Mouse (Mus musculus): ENCODE results near the gene Sgms2. TPM values are rescaled to one million over a fixed set of nuclear protein-coding genes. Genes with fewer than 3 reads are reported as not detected.
A peak's percentile ranks its signal among the peaks of the same experiment; 100 is the strongest.

The Sgms2 gene
- total RNA-seq, 2 experiments from 2014 or later = 1.9 TPM

DNA sequence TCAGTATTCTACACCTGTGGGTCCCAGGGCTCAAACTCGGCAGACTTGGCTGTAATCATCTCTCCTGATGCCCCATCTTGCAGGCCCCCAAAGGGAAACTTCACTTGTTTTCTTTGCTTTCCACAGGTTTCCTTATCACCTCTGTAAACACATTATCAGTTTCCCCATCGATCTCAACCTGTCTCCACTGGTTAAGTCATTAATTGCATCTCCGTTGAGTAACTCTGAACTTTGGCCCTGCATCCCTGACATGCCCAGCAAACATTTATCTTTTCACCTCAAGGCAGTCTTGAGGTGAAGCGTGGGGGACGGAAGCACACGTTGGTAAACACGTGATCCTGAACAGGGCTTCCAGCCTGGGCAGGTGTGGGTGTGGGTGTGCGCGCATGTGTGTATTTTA lies 178.9 kb downstream of the Sgms2 start:
- no peak for DNase-seq (ENCODE audit: low spot score)

DNA sequence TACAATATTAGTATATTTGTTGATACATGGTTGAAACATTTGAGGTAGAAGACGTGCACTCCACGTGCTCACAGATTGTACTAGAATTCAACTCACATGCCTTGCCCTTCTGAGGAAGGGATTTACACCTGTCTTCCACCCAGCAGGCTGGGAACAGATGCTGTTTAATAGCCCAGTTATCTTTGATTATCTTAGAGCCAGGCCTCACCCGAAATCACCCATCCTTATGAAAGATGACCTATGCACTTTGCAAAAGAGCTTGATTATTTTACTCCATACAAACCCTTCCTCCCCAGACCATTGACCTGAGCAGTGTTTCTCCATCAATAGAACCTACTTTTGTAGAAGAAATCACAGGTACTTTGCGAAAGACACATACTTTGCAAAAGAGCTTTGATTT lies 180.6 kb downstream of the Sgms2 start:
- no peak for DNase-seq (ENCODE audit: low spot score)

DNA sequence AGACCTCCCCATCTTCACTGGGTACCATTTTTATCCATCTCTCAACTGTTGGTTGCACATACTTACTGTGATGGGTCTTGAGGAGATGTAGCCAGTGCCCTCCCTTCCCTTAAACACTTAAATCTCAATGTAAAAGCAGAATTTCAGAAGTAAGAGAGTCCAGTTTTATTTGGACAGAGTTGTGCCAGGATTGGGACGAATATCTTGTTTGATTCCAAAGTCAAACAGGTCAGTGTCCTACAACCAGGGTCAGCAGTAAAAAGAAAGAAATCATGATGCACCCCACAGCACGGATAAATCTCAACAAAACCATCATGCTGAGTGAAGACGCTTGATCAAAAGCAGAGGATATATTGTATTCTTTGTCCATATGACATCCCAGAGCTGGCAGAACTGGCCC lies 183.4 kb downstream of the Sgms2 start:
- no peak for DNase-seq (ENCODE audit: low spot score)

DNA sequence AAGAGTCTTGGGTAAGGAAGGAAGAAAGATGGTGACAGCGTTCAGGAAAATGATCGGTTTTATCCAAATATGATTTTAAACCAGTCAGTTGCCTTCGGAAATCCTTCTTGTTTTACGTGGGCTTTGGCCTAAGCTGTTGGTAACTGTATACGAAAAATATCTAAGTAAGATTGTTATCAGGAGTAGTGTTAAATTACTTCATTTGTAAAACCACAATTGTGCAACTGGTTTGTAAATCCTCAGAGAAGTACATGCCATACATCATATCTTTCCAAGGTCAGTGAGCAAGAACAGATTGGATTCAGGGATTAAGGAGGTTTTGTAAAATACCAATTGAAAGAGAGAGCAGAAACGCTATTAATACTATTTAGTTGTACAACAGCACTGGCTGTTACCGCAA lies 185.0 kb downstream of the Sgms2 start:
- DNase-seq (ENCODE audit: low spot score) = no peak

DNA sequence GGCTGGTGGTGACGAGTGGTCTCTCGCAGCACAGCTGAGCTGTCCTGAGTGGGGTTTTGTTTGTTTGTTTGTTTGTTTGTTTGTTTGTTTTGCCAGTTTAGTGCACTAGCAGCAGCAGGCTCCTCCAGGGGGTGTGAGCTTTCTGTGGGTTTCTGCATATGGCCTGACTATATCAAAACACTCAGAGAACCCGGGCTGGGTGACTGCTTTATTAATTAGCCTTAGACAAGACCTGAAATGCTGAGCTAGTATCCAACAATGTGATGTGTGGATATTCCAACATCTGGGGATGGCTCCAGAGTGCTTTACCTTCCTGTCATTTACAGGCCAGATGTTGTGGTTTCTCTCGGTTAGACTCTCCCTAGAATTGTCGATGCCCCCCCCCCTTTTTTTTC lies 187.9 kb downstream of the Sgms2 start:
- no peak for DNase-seq (ENCODE audit: low spot score)

DNA sequence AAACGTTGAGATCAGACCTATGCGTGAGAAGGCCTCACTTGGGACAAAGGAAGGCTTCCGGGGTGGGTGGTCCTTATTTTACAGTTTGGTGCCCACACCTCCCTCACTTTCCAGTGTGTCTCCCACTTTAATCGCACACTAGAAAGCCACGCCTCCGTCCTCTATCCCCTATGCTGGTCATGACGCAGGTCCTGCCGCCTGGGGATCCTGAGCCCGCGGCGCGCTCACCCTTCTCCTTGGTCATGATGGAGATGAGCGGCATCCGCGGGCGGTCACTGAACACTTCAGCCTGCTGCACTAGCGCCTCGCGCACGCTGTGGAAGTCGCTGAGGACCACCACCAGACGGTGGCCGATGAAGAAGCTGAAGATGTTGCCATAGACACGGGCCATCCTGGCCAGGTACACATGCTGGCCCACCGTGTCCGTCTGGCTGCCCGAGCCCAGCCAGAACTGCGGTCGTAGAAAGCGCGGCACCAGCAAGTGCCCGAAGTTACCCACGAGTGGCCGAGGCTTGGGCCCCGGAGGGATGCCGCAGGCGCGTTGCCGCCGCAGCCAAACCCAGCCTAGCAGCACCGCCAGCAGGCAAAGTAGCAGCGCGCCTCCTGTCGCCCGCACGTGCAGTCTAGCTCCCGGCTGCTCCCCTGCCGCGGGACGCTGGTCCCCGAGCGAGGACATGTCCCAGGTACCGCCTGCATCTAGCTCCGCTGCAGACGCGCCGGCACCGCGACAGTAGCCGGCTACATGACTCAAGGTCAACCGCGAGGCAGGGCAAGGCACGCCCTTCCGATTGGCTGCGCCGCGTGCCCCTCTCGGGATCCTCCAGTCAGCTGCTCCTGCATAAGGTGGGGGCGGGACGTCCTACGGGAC lies 188.5 kb downstream of the Sgms2 start, which contains the start of gene Cyp2u1:
Cyp2u1 (minus strand) TSS at position 776 of the 868 bp plus-strand sequence.
- peak; percentile 92 for DNase-seq (ENCODE audit: low spot score)

DNA sequence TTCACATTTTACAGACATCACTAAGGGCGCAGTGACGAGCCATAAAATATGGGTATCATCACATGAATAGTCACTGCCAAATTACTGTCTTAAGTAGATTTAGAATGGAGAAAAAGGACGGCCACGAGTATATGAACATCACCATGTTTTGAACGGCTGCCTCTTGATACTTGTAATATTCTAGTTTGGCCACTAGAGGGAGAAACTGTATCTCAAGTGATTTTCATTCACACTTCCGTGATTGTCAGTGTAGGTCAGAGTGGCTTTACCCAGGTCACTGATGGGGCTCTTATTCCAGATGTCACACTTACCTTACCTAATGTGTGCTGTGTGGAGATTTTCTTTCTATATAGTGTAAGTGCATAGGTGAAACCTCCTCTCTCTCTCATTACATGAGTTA lies 191.3 kb downstream of the Sgms2 start:
- DNase-seq (ENCODE audit: low spot score) = peak; percentile 24

DNA sequence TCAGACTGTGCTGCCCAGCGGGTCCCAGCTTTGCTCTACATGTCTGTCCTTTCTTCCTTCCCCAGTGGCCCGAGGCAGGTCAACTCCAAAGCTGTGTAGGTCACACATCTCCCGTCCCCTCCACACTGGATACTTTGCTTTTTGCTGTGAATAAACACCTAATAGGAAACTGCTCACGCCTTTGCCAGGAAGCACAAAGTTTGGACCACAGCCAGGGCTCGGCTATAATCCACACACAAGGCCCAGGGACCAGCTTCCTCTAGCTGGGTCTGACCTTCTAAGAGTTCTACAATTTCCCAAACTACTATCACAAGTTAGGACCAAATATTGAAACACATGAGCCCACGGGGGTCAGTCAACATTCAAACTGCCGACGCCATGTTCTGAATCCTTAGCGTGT lies 192.1 kb downstream of the Sgms2 start:
- DNase-seq (ENCODE audit: low spot score) = no peak

DNA sequence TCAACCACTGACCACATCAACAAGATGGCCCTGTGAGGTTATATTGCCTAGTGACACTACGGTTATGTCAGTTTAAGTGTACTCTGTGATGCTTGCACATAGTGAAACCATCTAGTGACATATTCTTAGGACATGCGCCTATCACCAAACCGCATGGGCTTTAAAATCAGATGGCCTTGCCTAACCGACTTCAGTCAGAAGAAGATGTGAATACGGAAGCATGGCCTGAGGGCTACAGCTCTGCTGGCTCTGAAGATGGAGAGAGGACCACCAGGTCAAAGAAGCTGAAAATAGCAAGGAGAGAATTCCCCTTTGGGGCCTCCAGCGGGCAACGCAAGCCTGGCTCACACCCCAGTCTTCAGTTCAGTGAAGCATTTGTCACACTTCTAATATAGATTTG lies 194.3 kb downstream of the Sgms2 start:
- no peak for DNase-seq (ENCODE audit: low spot score)

DNA sequence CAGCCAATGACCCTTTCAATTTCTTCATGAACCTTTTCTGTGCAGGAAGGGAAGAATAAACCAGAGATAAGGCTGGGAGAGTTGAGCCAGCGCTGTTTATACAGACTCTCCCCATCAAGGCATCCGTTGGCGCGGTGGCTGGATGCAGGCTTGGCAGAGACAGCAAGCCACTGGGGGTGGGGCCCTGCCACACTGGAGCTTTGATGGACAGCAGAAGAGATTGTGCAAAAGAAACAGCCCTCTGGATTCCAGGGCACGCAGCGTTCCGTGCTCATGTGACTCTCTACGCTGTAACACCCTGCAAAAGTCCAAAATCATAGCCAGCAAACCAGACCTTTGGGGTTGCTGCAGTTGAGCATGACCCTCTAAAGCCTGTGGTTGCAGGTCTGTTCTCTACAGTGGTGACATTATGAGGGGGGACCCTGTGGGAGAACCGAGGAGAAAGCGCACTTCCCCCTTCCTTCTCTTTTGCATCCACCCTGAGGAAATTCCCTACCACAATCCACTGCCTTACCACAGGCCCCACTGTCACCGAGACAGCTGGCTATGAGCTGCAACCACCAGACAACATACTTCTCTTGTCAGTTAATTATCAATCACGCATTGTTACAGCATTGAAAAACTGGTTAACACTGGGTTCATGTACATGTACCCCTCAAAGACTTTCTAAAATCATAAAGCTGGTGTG lies 195.6 kb downstream of the Sgms2 start:
- DNase-seq (ENCODE audit: low spot score) = no peak

DNA sequence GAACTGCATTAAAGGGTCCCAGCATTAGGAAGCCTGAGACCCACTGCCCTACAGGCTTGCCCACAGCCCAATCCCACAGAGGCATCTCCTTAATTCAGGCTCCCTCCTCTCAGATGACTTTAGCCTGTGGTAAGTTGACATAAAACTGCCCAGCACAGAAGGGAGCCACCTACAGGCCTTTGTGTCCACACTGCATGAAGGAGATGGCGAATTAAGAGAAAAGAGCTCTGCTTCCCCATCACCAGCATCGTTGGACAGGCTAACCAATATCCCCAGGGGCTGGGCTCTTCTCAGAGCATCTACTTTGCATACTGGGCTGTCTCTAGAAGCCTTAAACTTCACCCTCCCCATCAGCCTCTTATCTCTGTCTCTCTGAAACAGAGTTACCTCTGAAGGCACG lies 196.7 kb downstream of the Sgms2 start:
- no peak for DNase-seq (ENCODE audit: low spot score)

DNA sequence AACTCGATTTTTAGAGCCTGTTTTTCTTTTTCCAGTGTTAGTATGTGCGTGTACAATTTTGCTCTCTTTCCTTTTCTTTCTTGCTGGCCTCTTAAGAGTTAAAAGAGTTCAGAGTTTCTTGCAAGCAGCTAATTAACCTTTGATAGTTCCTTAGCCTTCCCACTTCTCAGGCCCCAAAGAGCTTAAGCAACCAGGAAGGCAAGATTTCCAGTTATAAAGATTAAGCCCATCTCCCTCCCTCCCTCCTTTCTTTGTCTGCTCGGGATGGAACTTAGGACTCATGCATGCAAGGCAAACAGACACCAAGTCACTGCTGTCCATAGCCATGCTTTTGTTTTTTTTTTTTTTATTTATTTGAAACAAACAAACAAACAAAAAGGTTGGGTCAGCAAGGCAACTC lies 198.3 kb downstream of the Sgms2 start:
- no peak for DNase-seq (ENCODE audit: low spot score)

DNA sequence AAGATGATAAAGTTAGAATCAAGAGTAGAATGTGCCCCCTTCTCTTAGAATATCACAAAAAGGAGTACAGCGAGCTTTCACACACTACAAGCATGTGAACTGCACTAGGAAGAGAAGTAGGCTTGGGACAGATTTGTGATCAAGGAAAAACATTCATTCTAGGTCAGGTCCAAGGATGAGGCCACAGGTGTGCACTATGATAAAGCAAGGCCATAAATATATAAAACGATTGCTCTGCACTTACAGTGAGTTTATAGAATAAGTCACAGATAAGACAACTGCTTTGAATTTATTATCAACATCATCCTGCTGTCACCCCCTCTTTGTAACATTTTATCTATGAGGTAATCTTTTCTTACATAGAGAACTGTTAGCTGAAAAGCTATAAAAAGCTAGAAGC lies 198.9 kb downstream of the Sgms2 start:
- no peak for DNase-seq (ENCODE audit: low spot score)

DNA sequence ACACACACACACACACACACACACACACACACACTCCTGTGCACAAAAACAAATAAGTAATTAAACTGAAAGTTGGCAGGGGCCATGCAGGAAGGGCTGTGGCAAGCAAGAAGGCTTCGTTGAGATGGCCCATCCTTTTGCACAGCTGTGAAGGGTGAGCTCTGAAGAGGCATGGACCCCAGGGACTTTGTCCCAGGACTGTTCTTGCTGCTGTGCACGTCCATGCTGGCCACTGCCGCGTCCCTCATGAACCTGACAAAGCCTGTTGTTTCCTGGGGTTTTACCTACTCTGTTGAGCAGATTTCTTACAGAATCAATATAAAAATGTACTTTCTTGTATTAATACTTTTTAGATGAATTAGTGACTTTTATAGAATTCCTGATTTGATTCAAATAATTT lies 199.3 kb downstream of the Sgms2 start:
- DNase-seq (ENCODE audit: low spot score) = no peak

DNA sequence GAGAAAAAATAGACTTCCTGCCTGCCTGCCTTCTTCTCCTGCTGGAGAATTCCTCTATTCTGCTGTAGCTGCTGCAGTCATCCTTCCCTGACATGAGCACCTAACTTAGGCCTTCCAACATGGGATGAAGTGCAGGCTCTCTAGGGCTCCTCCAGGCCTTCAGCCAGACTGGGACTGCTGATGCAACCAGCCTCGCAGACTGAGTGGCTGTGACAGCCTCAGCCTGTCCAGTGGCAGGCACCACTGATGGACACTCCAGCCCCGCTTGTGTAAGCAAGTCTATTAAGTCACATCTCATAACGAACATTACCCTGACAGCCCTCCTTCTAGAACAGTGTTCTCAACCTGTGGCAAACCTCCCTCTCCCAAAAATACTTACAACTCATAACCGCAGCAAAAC lies 217.1 kb downstream of the Sgms2 start:
- DNase-seq (ENCODE audit: low spot score) = no peak

DNA sequence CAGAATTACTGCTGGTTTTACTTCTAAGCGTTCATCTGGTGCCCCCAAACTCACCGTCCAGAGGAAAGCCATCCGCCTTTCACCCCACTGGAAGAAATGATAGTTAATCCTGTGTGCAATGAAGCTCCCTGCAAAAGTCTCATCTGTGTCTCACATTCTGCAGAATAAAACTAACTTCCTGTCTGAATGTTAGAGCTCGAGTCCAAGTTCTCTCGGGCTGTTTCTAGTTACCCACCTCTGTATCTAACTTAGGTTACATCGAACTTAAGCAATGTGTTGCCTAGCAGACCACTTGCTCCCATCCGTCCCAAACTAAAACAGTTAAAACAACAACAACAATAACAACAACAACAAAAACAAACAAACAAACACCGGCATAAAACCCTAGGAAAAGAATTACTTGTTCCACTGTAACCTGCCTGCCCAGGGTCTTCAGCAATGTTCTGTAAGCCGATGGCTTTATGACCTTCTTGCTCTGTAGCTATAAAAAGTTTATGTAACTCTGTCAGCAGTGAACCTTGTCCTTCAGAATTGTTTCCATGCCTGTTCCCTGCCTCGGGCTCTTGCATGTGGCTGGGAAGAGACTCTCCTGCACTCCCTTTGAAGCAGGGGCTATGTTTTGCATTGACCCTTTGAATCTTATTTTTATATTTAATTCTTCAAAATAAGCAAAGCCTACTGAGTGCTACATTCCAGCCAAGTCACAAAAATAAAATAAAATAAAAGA lies 218.7 kb downstream of the Sgms2 start:
- no peak for DNase-seq (ENCODE audit: low spot score)

DNA sequence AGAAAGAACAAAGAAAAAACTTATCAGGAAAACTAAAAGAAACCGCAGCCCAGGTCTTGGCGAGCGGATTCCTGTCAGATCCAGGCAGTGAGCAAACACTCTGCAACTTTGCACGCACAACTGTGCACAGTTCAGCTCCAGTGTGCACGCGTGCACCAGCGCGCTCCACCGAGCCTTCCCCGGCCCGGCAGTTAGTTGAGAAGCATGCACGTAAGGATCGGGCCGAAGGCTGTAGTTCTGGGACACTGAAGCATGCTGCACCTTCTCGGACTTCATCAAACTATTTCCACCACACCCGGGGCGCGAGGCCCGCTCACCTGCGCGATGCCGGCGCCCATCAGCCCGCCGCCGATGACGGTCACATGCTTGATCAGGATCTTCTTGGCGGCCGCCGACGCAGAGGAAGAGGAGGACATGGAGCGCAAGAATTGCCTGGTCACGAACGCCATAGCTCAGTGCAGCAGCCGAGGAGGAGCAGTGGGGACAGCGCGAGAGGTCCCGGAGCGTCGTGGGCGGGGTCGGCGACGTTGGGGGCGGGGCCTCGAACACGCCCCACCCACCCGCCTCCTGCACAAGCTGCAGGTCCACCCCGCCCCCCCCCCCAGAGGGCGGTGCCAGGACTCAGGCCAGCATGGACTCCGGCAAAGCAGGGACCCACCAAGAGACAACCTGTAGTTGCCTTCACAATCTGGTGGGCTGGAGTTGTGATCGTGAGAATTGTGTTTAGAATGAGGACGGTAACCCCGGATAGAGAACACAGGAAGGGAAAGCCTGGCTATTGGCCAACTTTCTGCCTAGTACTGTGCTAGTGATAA lies 219.4 kb downstream of the Sgms2 start, which contains the start of gene Hadh:
Hadh (minus strand) TSS at position 543 of the 815 bp plus-strand sequence.
- DNase-seq (ENCODE audit: low spot score) = peak; percentile 80

DNA sequence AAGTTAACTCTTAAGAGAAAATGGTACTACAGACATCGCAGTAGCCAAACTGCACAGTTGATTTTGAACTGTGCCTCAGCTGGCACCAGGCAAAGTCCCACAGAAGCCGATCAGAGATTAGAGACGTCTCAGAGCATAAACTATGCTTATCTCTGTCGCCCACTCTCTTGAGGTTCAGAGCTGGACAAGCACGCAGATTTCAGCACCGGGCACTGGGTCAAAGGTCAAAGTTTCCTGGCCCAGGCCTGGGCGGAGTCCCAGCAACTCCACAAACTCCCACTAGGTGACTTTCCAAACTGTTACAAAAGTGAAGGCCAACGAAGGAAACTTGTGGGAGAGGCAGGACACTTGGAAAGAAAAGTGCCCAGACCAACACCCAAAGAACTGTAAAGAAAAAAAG lies 220.1 kb downstream of the Sgms2 start:
- DNase-seq (ENCODE audit: low spot score) = peak; percentile 53

DNA sequence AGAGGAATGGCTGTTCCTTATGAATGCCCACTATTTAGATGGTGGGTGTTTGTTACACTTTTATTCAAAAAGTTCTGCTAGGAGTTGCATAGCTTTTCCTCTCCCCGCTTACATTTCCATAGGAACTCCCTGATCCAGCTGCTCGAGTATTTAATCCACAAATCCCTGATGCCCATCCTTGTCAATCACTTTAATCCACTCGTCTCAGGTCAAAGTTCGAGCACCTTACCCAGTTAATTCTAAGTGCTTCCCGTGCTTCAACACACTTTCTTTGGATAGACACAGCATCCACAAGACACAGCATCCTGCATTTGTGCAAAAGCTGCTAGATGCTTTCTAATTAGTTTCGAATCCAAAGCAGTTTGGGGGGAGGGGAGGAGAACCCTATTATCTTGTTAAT lies 220.8 kb downstream of the Sgms2 start:
- DNase-seq (ENCODE audit: low spot score) = no peak
